Mouse (Mus musculus): ENCODE data around the gene Mier3.
"Not testable (repeated sequence)": the region's sequence is repeated elsewhere in the genome, so short reads cannot be mapped to it uniquely, and the experiment has no call there.

The Mier3 gene

GRCm38 (mm10) chr13:111703396-111703795 is 22.6 kb downstream of the Mier3 start:
- DNase-seq (ENCODE audit: low spot score) = no peak

GRCm38 (mm10) chr13:111703952-111704351 is 23.2 kb downstream of the Mier3 start:
- not testable (repeated sequence) for DNase-seq (ENCODE audit: low spot score)

- DNase-seq (ENCODE audit: low spot score) = no peak
Measured at GRCm38 (mm10) chr13:111710531-111710930, 29.8 kb downstream of the Mier3 start.

- DNase-seq (ENCODE audit: low spot score) = no peak
Measured at GRCm38 (mm10) chr13:111719726-111720125, 38.9 kb downstream of the Mier3 start.

GRCm38 (mm10) chr13:111724811-111725164 is 44.0 kb downstream of the Mier3 start:
- no peak for DNase-seq (ENCODE audit: low spot score)

- DNase-seq (ENCODE audit: low spot score) = peak; percentile 98
Measured at GRCm38 (mm10) chr13:111725165-111726077, 44.6 kb downstream of the Mier3 start.

GRCm38 (mm10) chr13:111726898-111727297 is 46.1 kb downstream of the Mier3 start:
- no peak for DNase-seq (ENCODE audit: low spot score)

- DNase-seq (ENCODE audit: low spot score) = no peak
Measured at GRCm38 (mm10) chr13:111741204-111741990, 60.6 kb downstream of the Mier3 start.

GRCm38 (mm10) chr13:111741991-111742615 is 61.3 kb downstream of the Mier3 start:
- DNase-seq (ENCODE audit: low spot score) = peak; percentile 78

- no peak for DNase-seq (ENCODE audit: low spot score)
Measured at GRCm38 (mm10) chr13:111744233-111745000, 63.6 kb downstream of the Mier3 start.

GRCm38 (mm10) chr13:111745216-111745615 is 64.4 kb downstream of the Mier3 start:
- no peak for DNase-seq (ENCODE audit: low spot score)

GRCm38 (mm10) chr13:111746831-111747230 is 66.1 kb downstream of the Mier3 start:
- no peak for DNase-seq (ENCODE audit: low spot score)

GRCm38 (mm10) chr13:111748301-111749062 is 67.7 kb downstream of the Mier3 start:
- DNase-seq (ENCODE audit: low spot score) = no peak

GRCm38 (mm10) chr13:111753321-111753720 is 72.5 kb downstream of the Mier3 start:
- DNase-seq (ENCODE audit: low spot score) = no peak

GRCm38 (mm10) chr13:111755377-111755776 is 74.6 kb downstream of the Mier3 start:
- DNase-seq (ENCODE audit: low spot score) = no peak

GRCm38 (mm10) chr13:111755937-111756336 is 75.2 kb downstream of the Mier3 start:
- no peak for DNase-seq (ENCODE audit: low spot score)

- DNase-seq (ENCODE audit: low spot score) = no peak
Measured at GRCm38 (mm10) chr13:111756986-111757385, 76.2 kb downstream of the Mier3 start.

GRCm38 (mm10) chr13:111762526-111762925 is 81.7 kb downstream of the Mier3 start:
- no peak for DNase-seq (ENCODE audit: low spot score)

Measured in MN1 (cell line).